Mouse (Mus musculus) lung, adult 2 months (tissue): ENCODE data around the gene Phldb2.

Source experiments
- CTCF ChIP-seq: fragments of 200-500 bp; IDR thresholded peaks from 2 replicates; pipeline ENCODE4 v1.5.1; 2011; ENCODE audit warnings: mild to moderate bottlenecking, low read length, control low read depth; ENCODE audit not compliant: insufficient read depth
- POLR2A ChIP-seq: fragments of 200-500 bp; IDR thresholded peaks from 2 replicates; pipeline ENCODE4 v1.6.1; 2011; ENCODE audit warnings: low read depth, mild to moderate bottlenecking, control low read depth, low read length, borderline replicate concordance; ENCODE audit errors: extremely low read depth

GRCm38 (mm10) chr16:45873397-45873796 lies 80.0 kb downstream of the Phldb2 start:
- no peak for TF ChIP-seq CTCF
- no peak for TF ChIP-seq POLR2A
